Mouse (Mus musculus) lung, postnatal 0 days (tissue): ENCODE results near the gene Sh2b2.

Experiments used
- CTCF ChIP-seq: IDR thresholded peaks from 2 replicates; pipeline ENCODE4 v1.5.1; 2016; ENCODE audit warnings: antibody characterized with exemption, mild to moderate bottlenecking
- EP300 ChIP-seq: IDR thresholded peaks from 2 replicates; pipeline ENCODE4 v1.6.1; 2016; ENCODE audit warnings: antibody characterized with exemption, mild to moderate bottlenecking, control low read depth

GRCm38 (mm10) chr5:136171363-136172341 is 74.7 kb downstream of the Sh2b2 start:
- TF ChIP-seq CTCF (no peak), EP300 (0 out of 2 replicates have a peak, but pooled peaks have one; percentile 23)
